Mouse (Mus musculus) liver, adult (tissue): ENCODE measurements around the gene Ccdc188.

ENCODE experiments used
- GATA4 ChIP-seq: IDR thresholded peaks from 2 replicates; pipeline ENCODE4 v1.6.1; 2014; ENCODE audit warnings: mild to moderate bottlenecking, low read length; ENCODE audit not compliant: insufficient replicate concordance

Ccdc188 gene

DNA sequence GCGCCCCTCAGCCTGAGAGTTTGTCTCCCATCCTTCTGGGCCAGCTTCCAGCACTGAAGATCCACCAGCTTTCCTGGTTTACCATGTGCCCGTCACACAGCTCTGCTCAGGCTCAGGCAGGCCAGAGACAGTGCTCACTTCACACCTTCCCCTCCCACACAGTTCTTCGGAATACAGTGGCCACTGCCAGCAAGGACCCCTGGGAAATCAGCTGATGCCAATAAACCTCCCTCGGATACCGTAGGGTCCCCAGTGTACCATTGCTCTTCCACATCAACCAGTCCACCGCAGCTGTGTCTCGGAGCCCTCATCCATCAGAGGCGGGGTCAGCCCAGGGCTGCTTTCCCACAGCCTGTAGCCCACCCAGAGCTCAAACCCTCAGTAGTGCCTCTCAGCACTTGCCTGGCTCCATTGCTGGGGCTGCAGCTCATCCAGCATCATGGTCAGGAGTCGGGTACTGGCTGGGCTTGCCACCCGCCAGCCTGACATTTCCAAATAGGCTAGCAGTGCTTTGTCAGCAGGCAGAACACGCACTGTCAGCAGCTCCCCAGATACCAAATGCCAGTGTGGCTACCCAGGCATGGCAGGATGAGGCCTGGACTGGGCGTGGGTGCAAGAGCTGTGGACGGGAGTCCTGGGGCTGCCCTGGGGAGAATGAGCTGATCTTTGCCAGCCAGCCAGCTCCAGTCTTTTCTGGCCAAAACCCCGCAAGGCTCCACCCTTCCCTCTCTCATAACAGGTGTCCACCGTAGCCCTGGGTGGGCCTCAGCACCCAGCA lies 23.3 kb upstream of the Ccdc188 start:
- no peak for TF ChIP-seq GATA4

DNA sequence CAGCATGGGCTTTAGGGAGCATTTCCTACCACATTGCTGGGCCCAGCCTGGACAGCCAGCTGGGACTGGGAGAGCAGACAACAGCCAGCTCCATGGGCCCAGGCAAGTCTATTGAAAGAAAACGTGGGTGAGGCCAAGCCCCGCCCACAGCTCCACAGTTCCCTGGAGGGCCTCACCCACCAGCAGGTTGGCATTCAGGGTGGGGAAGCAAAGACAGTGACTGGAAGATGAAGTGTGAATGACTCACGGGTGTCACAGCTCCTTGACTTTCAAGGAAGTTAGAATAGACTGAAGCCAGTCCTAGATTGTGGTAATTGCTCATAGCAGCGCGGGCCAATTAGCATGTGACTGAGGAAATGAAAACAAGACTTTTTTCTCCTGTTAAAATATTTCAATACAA lies 22.6 kb upstream of the Ccdc188 start:
- TF ChIP-seq GATA4: no peak

DNA sequence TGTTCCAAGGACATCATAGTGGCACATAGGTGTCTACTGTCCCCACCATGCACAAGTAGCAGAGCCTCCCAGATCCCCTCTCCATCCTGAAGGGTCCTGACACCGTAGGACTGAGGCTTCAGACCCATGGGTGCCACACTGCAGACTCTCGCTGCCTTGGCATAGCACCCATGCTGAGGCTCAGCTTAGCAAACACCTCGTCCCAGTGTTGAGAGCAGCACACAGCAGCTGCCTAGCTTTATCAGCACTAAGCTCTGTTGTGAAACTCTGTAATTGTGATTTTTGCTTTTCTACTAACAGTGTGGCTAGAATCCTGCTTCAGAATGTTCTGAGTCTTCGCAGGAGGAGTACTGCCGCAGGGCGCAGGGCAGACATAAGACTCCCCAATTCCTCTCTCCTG lies 19.8 kb upstream of the Ccdc188 start:
- no peak for TF ChIP-seq GATA4

DNA sequence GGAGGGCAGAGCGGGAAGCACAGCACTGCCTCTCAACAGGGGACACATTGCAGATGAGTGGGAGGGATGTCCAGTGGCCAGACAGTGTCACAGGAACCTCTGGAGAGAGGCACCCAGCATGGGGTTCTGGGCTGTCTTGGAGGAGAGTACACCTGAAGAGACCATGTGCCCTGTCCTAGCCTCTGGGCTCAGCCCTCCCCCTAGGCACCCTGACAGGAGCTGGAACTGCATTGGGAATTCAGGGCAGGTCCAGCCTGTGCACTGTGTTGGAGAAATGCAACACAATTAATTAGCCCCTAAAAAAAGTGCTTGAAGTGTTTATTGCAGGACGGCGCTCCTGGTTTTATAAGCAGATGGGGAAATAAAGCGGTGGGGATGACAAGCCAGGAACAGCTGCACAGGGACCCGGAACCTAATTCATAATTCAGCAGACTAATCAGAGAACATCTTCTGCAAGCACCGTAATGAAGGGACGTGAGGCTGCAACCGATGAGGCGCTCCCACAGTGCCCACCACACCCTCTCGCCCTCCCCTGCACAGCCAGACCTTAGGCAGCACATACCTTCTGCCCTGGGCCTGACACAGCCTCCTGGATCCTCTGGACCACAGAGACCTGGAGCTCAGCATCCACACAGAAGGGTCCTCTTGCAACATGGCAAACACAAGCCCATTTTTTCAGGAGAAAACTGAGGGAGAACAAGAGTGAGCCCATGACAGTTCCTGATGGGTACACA lies 19.1 kb upstream of the Ccdc188 start:
- no peak for TF ChIP-seq GATA4

DNA sequence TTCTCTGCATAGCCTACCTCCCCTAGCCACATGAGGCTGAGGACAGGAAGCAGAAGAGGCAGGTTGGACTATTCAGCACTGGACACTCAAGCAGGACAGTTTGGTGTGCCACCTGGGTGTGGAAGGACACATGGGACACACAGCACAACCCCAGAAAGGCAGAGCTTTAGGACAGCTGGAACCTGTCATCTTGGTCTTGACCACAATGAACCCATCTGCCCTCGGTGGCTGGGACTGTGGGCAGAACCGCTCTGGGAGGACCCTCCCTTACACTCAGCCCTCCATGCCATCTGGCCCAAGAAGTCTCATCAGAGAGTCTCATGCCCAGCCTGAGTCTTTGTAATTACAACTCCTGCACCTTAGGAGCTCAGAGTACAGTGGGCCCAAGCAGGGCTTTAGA lies 17.6 kb upstream of the Ccdc188 start:
- no peak for TF ChIP-seq GATA4

DNA sequence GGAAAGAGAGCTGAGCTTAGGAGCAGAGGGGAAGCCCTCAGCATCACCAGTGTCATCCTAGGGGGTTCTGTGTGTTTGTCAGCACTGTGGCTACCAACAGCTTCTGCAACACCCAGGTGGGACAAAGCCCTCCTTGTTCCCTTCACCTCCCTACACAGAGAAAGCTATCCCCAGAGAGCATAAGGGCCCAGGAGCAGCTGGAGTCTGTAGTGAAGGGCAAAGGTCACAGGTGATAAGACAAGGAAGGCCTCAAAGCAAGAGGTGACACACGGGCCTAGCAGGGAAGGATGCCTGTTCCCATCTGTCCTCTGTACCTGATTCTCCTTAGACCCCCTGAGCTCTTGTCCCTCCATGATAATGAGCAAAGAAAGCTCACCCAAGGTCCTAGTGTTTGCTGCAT lies 16.1 kb upstream of the Ccdc188 start:
- TF ChIP-seq GATA4: no peak

DNA sequence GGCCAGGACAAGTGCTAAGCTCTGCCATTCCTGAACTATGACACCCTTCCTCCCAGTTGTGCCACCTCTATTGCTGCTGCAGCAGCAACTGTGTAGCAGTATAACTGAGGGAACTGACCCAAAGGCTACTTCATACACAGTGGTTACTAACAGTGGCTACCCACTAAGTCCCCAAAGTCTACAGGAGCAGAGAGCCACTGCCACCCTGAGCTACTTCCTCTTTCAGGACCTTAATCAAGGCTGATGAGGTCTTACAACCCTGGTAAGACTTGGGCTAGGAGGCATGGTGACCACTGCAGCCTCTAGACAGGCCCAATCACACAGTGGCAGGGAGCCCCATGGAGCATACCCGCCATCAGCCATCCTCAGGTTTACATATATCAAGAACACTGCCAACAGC lies 15.6 kb upstream of the Ccdc188 start:
- TF ChIP-seq GATA4: no peak

DNA sequence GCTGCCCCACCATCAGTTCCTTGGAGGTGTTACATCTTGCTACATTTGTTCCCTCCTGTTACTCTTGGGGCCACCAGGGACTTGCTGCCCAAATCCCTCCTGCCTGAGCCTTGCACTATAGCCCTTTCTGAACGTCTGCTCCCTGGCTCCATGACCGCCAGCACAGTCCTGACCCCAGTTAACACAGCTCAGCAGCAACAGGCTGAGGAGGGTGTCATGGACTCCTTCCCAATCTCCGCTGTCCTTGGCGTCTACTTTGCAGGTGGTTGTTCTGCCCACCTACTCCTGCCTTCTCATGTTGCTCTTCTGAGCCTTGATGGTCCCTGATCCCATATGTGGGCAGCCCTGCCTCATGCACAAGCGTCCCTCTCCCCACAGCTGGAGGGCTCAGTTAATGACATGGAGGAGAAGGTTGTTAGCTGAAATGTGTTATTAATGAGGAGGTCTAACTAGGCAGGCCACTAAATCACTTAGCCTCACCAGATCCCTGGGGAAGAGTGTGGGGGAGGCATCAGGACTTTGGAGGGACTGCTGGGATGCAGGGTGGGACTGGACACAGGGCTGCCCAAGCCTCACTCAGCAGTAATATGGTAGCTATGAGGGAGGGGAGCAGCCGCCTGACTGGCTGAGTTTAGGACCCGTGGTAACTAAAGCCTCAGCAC lies 14.1 kb upstream of the Ccdc188 start:
- TF ChIP-seq GATA4: no peak

DNA sequence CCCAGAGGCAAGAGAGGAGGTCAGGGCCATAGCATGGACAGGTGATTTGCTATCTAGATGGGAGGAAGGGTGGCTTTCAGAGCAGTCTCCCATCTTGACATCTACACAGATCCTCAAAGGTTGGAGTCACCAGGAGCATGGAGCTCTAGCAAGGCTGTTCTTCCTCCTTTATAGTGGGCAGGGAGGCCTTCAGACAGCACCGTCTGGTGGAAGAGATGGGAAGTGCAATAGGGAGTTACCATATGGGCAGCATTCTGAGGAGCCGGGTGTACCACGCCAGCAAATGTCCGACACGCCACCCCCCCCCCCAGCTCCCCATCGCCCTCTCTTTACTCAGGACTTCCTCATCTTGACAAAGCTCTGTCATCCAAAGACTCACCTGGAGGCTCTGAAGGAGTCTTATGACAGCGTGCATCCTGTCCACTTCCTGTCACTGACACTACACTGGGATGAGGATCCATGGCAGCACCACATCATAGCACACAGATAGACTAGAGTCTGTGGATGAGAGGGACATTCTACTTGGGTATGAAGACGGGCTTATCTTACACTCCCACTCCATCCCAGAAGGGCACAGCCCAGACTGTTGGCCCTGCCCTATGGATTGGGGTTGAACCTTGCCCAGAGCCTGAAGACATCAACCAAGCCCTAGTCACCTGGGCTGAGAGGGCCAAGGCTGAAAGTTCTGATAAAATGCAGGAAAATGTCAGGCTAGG lies 6.8 kb upstream of the Ccdc188 start:
- TF ChIP-seq GATA4: no peak

DNA sequence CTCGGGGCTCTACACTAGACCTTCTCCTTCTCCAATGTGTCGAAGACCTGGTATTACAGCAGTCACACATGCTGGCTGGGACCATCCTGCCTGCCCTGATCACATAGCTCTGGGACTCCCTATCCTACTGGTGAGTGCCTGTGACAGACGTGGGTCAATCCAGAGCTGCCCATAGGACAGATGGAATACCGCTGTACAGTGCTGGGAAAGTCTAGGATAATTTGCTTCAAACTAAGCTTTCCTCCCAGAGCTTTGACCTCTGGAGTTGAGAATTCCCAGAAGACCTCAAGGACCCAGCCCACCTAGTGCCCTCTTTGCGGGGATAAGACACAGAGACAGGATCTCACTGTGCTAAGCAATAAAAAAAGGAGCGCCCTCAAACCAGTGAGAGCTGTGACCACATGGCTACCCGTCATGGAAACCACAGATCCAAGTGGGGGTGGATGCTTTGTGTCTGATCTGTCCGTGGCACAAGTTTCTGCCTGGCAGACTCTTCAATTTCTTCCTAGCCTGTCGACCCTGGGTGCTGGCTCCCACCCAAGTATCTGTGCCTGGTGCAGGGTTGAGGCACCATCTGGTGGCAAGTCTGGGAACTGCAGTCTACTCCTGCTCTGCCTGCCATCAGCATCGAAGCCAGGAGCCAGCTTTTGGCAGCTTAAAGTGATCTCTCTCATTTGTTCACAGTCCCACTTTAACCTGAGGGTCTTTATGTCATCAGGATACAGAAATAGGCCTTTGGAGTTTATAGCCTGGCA lies 6.1 kb upstream of the Ccdc188 start:
- no peak for TF ChIP-seq GATA4

DNA sequence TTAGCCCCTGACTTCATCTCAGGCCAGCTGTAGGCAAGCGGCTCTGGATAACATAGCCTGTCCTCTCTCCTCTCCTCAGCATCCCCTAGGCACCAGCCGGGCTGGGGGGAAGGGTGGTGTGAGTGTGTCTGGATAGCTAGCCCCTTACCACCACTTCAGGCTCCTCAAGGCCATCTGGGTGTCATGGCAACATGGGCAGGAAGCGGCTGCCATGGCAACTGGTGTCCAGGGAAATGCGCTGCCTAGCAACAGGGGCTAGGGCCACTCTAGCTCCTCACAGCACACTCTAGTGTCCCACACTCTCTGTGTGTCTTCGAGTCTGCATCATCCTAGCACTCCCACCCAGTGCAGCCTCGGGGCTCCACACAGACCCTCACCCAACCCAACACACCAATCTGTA lies 4.0 kb upstream of the Ccdc188 start:
- no peak for TF ChIP-seq GATA4

DNA sequence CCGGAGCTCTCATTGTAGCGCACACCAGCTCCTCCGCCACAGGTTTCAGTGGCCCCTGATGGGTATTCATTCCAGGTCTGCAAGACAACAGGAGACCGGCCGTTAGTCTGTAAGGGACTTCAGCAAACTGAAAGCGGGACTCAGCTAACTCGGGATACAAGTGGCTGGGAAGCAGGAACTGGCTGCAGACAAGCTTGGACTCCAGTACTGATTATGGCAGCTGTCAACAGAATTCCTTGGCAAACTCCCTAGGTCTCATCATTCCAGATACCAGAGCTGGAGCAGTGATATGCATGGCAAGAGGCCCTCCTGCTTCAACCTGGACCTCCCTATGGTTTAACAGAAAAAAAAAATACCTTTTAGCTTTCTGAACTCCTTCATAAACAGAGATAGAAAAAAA lies 2.8 kb upstream of the Ccdc188 start:
- no peak for TF ChIP-seq GATA4

DNA sequence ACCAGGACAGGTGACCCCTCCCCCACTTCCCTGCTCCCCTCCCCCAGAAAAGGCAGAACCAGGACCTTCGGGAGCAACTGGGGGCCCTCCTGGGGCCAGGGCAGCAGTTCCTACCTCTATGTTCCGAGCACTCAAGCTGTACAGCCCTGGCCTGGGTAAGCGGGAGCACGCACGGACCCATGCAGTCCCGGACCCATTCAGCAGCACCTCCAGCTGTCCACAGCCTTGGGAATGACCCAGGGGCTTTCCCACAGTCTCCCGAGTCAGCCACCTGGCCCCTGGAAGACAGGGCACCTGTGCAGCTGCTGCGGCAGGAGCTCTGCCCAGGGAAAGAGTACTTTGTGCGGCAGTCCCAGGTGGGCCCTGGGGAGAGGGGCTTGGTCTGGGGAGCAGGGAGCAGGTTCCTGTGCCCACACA lies 909 bp downstream of the Ccdc188 start:
- no peak for TF ChIP-seq GATA4

DNA sequence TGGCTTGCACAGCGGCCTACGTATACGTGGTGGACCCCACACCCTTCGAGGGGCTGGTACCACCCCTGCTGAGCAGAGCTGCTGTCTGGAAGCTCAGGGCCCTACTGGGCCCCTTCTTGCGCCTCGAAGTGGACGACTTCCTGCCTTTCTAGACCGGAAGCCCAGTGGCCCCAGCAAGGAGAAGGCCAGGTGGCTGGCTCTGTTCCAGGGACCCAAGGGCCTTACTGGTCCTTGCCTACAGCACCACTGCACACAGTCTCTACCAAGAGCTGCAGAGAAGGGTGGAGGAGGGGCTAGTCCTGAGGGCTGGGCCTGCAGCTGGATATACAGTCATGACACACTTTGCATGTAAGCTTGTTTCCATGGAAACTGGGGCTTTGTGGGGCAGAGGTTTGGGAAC lies 2.3 kb downstream of the Ccdc188 start:
- TF ChIP-seq GATA4: no peak

DNA sequence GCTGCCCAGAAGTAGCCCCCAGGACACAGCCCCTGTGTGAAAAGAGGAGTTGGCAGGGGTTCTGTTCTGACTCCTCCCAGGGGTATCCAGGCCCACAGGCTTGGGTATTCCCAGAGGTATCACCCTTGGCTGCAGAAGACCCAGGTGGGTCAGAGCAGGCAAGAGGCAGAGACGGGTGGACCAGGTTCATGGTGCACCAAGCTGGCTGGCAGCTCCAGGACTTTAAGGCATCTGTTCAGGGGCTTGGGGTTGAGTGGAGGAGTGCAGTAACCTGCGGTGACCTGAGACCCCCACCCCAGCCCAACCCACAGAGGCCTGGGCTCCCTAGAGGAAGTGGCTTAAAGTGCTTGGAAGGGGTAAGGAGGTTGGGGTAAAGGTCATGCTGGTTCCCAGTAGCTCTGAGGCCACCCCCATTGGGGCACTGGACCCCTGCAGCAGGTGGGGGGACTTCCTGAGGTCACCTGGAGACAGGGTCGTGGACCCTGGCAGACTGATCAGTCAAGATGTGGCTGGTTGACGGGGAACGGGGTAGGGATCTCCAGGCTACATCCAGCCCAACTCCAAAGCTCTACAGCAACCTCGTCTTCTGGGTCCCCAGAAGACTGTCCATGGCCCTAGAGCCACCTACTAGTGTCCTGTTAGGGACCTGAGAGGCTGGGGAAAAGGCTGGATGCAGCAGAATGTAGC lies 3.3 kb downstream of the Ccdc188 start:
- no peak for TF ChIP-seq GATA4

DNA sequence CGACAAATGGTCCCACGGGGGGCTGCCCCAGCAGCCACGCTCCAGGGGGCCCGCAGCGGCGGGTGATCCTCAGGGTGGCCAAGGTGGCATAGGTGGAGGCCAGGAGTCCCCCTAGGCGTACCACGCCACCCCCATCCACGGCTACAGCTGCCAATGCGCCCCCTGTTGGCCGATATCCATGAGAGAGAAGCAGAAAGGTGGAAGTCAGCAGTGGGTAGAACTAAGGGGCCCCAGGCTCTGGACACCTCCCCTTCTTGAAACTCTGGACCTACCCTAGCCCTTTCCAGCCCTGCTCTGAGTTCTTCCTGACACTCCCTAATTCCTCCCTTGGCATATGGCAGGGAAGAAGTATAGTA lies 3.8 kb downstream of the Ccdc188 start:
- no peak for TF ChIP-seq GATA4
